Mouse (Mus musculus): ENCODE data around the gene Hivep2.

Gene Hivep2

GRCm38 (mm10) chr10:14127826-14128225 lies 162.0 kb downstream of the Hivep2 start:
- in situ Hi-C loops (cut with MboI, MseI) = no loop called here

DNA sequence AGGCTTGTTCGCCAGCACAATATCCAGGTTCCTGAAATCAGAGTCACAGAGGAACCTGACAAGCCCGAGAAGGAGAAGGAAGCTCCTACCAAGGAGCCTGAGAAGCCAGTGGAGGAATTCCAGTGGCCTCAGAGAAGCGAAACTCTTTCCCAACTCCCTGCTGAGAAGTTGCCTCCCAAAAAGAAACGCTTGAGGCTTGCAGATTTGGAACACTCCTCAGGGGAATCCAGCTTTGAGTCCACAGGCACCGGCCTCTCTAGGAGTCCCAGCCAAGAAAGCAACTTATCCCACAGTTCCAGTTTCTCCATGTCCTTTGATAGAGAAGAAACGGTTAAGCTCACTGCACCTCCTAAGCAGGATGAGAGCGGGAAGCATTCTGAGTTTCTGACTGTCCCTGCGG lies 164.4 kb downstream of the Hivep2 start:
- in situ Hi-C loops (cut with MboI, MseI) = no loop called here

GRCm38 (mm10) chr10:14131307-14131706 lies 165.4 kb downstream of the Hivep2 start:
- in situ Hi-C loops (cut with MboI, MseI) = no loop called here

DNA sequence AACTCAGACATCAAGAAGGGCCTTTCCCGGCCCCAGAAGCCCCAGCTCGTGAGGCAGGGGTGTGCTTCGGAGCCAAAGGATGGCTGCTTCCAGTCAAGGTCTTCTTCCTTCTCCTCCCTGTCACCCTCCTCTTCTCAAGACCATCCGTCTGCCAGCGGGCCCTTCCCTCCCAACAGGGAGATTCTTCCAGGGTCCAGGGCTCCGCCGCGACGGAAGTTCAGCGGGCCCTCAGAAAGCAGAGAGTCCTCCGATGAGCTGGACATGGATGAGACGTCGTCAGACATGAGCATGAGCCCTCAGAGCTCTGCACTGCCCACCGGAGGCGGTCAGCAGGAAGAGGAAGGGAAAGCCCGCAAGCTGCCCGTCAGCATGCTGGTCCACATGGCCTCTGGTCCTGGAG lies 166.2 kb downstream of the Hivep2 start:
- in situ Hi-C loops (cut with MboI, MseI) = no loop called here

- in situ Hi-C loops (cut with MboI, MseI) = no loop called here
Measured at GRCm38 (mm10) chr10:14132937-14133336, 167.1 kb downstream of the Hivep2 start.

- in situ Hi-C loops (cut with MboI, MseI) = no loop called here
Measured at GRCm38 (mm10) chr10:14138663-14139062, 172.8 kb downstream of the Hivep2 start.

- in situ Hi-C loops (cut with MboI, MseI) = no loop called here
Measured at GRCm38 (mm10) chr10:14144840-14145239, 179.0 kb downstream of the Hivep2 start.

GRCm38 (mm10) chr10:14164829-14165228 lies 199.0 kb downstream of the Hivep2 start:
- in situ Hi-C loops (cut with MboI, MseI) = no loop called here

- in situ Hi-C loops (cut with MboI, MseI) = no loop called here
Measured at GRCm38 (mm10) chr10:14168197-14168844, 202.4 kb downstream of the Hivep2 start.

DNA sequence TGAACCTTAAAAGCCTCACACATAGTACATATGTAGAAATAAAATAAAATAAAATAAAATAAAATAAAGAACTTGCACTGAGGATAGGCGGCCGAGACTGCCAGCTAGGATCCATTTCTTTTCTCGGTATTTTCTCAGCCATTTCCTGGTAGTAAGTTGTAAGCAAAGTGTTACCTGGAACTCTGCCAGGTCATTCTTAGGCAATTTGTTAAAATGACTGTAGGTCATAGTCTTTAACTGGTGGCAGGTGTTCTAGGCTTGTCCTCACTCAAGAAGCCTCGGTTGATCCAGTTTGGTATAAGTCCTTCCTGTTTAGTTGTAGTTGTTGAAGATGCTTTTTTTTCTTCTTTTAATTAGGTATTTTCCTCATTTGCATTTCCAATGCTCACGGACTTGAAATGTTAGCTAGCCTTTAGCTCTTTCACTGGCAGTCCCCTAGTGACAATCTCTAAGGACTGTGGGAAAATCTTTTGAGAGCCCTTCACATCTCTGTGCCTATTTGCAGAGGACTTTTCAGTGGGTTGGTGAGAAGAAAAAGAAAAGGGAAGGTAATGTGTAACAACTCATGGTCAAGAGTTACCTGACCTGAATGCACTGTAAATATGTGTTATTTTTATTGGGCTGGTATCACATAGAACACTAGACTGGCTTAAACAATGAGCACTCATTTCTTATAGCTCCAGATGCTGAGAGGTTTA lies 203.1 kb downstream of the Hivep2 start:
- in situ Hi-C loops (cut with MboI, MseI) = no loop called here

DNA sequence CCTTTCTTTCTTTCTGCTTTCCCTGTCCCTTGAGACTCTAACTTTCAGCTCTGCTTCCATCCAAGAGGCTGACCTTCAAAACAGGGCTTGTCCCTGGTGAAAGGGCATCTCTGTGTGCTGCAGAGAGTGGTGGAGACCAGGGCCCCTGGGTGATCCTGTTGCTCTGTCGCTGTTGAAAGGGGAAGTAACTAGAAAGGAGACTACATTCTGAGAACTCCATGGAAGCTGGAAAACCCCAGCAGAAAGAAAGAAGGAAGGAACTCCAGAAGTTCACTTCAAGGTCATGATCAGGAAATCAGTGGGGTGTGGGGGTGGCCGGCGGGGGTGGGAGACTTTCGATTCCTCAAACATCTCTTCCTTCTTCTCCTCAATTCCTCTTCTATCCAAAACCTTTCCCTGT lies 208.2 kb downstream of the Hivep2 start:
- in situ Hi-C loops (cut with MboI, MseI) = no loop called here

GRCm38 (mm10) chr10:14179424-14180339 lies 213.8 kb downstream of the Hivep2 start:
- in situ Hi-C loops (cut with MboI, MseI) = no loop called here

DNA sequence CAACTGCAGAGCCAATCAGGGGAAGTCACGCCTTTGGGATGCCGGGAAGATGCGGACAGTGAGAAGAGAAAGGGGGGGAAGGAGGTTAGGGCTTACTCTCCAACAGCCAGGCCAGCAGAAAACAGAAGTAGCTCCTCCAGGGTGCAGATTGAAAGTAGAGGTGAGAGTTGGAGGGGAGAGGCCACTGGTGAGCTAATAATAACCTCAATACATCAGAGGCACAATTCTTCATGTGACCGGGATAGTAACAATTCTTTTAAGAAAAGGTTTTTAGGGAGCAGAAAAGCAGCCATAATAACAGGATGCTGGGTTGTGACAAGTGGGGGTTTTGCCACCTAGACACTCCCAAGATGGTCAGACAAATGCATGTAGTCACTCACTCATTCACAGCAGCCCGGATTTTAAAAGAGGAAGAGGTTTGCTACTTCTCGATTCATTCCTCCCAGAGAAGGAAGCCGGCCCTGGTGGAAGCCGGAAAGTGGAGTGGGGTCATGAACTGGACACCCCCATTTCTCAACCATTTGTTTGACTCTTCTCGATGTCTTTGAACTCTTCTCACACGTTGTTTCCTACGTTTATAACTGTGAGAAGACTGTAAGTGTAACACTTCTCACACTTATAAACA lies 220.6 kb downstream of the Hivep2 start:
- in situ Hi-C loops (cut with MboI, MseI) = no loop called here

GRCm38 (mm10) chr10:14189050-14189449 lies 223.2 kb downstream of the Hivep2 start:
- in situ Hi-C loops (cut with MboI, MseI) = no loop called here

DNA sequence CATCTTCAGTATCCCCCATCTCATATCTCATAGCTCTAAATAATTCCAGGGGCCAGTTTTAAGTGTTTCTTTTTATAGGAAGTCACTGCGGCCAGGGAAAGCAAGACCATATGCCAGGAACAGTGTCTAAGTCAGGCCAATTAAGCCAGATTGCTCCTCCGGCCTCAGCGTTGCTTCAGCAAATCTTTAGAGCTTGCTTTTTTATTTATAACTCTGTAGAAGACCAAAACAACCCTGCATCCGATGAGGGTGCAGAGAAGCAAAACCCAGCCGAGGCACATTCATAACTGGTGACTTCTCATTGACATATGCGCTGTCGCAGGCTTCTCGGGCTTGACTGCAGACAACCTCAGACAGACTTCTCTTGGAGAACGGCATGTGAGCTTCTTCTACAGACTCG lies 225.3 kb downstream of the Hivep2 start:
- in situ Hi-C loops (cut with MboI, MseI) = loop anchor here (5.0 kb wide), 2 partner anchors 224 to 624 kb away; partner anchors contain the start of gene Hivep2 (in 1 of the 2)

DNA sequence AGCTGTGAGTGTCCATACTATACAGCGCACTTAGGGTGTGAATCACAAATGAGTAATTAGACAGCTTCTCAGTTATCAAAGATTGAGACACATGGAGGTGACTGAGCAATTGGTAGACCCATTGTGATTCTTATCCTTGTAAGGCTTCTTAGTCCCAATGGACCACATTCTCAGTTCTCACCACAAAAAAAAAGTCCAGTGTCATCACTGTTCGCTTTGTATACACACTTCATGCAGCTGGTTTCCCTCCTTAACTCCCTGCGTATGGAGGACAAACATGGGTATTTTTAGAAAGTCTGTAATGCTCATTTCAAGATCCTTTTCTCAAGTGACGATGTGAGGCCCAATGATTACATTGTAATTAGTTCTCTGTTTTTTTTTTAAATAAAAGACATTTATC lies 226.3 kb downstream of the Hivep2 start:
- in situ Hi-C loops (cut with MboI, MseI) = loop anchor here (5.0 kb wide), 2 partner anchors 225 to 625 kb away; partner anchors contain the start of gene Hivep2 (in 1 of the 2)

GRCm38 (mm10) chr10:14193702-14194101 lies 227.8 kb downstream of the Hivep2 start:
- in situ Hi-C loops (cut with MboI, MseI) = loop anchor here (5.0 kb wide), 2 partner anchors 226 to 626 kb away; partner anchors contain the start of gene Hivep2 (in 1 of the 2)

DNA sequence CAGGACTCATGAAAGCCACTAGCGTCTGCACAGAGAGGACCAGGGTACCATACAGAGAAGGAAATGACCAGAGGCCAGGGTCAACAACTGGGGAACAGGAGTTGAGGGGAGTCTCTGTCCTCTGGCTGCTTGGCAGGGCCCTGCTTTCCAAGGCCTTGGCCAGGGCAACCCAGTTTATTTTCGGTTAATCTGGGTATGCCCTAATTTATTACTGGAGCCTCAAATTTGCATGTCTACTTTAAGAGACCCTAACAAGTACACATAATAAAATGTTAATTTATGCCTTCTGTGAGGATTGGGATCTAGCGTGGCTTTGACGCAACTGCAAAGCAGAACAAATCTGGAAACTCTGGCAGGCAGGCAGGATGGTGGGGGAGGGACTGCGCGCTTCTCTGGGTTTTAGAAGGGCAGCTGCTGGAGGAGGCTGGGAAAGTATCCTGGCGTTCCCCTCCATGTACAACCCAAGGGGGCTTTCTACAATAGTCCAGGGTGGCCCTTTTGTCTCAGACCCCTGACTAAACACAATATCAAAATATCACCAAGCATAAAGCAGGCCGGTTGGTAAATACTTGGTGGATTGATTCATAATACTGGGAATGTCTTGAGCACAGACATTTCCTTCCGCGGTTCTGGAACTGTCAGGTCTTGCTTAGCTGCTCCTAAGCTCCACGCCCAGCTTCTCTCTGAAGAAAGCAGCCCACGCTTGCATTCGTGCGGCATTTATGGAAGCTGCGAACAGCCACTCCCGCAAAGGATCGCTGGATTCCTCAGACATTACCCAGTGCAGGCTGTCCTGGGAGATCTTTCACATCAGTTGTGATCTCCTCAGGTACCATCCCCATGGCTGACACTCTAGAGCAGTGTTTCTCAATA lies 230.1 kb downstream of the Hivep2 start:
- in situ Hi-C loops (cut with MboI, MseI) = no loop called here

DNA sequence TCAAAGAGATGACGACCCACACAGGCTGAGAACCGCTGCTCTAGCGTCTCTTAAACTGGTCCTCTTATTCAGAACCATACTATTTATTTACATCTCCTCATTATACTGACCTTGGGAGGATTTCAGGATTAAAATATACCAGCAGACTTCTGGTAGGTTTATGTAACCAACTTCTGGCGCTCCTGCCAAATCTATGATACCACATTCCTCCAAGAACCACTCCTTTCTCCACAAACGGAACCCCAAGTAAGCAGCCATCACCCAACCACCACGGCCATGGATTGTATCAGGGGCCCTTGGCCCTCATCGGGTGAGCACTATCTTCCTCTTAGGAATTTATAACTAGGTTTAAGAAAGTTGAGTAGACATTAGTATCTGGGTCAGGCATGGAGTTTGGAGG lies 230.9 kb downstream of the Hivep2 start:
- in situ Hi-C loops (cut with MboI, MseI) = no loop called here

GRCm38 (mm10) chr10:14197261-14197660 lies 231.4 kb downstream of the Hivep2 start:
- in situ Hi-C loops (cut with MboI, MseI) = no loop called here

GRCm38 (mm10) chr10:14199332-14199731 lies 233.5 kb downstream of the Hivep2 start:
- in situ Hi-C loops (cut with MboI, MseI) = no loop called here
